Mouse (Mus musculus) cerebellum, postnatal 10 days (tissue): ENCODE measurements around the gene Ubald1.
A peak's percentile ranks its signal among the peaks of the same experiment; 100 is the strongest.

ENCODE experiments used
- DNase-seq, 2 experiments: peaks; one replicate each; pipeline ENCODE4 v3.0.0; 2021; ENCODE audit warnings: mixed read lengths in 2 of 2

The Ubald1 gene

DNA sequence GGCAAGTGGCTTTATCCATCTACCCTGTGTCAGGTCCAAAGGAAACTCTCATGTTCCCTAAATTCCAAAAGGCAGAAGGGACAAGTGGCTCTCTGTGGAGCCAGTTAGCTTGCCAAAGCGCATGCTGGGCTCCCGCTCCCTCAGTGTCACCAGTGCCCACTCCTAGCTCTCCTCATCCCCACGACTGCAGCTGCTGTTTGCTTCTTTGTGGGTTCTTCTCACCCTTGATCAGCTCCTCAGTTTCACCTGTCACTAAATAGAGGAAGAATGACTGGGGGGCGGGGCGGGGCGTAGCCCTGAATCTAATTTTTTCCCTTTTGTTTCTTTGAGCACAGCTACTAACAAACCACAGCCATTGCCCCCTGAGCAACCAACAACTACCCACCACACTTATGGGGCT, 18.8 kb upstream of the Ubald1 start:
- peak in 1 of 2 experiments; percentile 22 for DNase-seq

- DNase-seq: no peak
These were observed 17.1 kb upstream of the Ubald1 start for GRCm38 (mm10) chr16:4897146-4897730.

DNA sequence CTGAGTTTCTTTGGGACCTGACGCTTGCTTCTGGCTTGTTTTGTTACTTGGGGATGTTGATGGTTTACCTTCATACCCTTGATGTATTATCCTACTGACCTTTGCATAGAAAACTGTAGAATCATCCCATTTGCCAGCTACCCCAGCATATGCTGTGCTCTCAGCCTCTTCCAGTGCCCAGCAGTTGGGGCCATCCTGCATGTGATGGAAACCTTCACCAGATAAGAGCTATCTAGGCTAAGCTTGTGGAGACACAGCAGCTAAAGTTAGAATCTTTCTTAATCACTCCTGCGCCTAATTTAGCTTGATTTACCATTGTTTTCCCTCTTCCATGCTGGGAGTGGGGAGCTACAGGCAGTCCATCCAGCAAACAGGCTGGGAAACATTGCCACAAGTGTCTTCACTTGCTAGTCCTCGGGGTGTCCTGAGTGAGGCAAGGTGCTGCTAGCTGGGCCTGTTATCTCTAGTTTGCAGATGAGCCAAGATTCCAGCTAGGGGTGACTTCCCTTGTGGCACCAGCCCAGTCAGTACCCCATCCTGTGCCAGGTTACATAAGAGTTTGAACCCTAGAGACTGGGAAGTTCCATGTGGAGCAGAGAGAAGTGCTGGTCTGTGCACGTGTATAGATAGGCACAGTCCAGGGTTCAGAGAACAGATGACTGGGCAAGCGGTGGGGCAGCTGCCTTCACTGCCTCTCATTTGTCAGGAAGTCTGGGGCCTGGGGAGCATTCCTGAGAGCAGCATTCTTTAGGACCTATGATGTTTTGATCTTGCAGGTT, 16.3 kb upstream of the Ubald1 start:
- DNase-seq: no peak

DNA sequence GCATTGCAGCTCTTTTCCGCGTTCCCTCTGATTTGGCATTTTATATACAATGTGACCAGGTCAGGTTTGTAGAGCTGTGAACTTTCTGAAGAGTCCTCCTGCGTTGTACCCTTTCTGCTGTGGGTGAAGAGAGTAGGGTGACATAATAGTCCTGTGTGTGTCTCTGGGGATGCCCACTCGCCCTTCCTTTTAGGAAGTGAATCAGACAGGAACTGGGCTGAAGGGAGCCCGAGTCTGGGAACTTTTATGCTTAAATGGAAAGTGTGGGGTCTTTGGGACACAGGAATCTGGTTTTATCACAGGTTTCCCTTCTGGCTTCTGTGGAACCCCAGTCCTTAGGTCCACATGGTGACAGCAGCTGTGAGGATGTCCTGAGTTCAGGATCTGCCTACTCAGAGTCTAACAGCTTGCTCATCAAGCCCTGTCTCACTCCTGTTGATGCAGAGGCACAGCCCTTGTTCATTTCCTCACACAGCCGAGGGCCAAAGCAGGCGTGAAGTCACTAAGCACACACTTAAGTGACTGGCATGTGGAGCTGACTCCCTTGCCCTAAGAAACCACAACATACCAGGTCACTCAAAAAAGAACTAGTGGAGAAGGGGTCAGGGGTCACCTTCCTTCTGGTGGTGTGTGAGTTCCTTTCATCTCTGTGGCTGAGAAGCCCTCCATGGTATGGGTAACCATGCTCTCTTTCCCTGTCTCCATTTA, 14.2 kb upstream of the Ubald1 start:
- no peak for DNase-seq

DNA sequence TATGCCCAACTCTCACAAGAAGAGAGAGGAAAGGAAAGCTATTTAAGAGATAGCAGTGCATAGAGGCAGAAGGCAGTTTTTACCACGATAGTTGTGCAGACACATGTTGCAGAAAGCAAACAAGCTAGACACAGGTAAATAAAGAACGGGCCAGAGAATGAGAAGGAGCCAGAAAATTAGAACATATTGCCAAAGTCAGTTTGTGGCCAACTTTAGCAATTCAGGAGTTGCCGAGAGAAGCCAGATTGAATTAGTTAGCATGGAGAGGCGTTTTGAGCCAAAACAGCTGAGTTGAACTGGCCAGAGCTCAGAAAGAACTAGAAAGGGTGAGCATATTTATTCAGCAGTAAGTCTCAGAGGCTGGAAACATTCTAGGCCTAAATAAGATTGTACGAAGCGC, 12.1 kb upstream of the Ubald1 start:
- DNase-seq: no peak

DNA sequence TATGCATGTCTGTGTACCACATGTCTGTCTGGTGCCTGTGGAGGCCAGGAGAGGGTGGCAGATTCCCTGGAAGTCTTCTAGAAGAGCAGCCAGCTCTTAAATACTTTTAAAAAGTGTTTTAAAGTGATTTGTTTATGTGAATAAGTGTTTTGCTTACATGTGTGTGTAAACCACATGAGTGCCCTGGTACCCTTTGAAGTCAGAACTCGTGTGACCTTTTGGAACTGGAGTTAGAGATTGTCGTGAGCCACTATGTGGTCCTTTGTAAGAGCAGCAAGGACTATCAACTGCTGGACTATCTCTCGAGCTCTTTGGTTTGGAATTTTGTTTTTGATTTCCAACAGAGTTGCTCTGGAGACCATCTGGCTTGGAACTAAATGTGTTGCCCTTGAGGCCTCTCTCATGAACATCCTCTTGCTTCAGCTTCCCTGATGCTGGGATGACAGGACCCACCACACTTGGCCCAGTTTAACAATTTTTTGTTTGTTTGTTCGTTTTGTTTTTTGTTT, 10.1 kb upstream of the Ubald1 start:
- no peak for DNase-seq

DNA sequence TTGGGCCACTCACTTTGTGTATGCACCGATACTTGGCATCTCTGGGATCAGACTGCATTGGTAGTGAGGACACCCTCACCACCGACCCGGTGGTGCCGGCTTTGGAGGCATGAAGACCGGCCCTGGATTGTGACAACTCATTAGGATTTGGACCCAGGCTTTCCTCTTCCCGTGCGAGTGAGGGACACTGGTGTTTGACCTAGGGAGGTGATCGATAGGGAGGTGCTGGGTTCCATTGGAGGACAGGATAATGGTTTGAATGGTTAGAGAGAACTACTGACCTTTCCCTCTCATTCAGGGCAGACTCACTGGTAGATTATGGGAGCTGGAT, 6.5 kb upstream of the Ubald1 start:
- no peak for DNase-seq

- DNase-seq: peak; percentile 94 to 96
These were observed 5.9 kb upstream of the Ubald1 start, which contains the start of gene Mgrn1 for GRCm38 (mm10) chr16:4885760-4886689. Mgrn1 (plus strand) TSS chr16:4886249.

DNA sequence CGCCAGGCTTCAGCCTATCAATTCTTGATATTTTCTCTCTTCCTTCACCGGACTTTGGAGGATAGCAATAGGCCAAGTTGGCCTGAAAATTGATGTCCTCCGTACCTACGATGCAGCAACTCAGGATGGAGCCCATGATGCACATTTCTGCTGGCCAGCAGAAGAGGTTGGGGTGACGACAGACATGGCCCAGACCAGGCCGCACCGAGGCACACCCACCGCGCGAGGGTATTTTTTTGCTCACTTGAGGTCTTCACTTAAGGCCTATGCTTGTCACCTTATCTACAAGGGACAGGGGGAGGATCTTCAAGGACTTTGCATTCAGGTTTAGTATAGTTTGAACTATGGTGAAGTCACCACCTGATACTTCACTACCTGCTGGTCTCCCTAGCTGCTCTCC, 4.8 kb upstream of the Ubald1 start:
- DNase-seq: no peak

DNA sequence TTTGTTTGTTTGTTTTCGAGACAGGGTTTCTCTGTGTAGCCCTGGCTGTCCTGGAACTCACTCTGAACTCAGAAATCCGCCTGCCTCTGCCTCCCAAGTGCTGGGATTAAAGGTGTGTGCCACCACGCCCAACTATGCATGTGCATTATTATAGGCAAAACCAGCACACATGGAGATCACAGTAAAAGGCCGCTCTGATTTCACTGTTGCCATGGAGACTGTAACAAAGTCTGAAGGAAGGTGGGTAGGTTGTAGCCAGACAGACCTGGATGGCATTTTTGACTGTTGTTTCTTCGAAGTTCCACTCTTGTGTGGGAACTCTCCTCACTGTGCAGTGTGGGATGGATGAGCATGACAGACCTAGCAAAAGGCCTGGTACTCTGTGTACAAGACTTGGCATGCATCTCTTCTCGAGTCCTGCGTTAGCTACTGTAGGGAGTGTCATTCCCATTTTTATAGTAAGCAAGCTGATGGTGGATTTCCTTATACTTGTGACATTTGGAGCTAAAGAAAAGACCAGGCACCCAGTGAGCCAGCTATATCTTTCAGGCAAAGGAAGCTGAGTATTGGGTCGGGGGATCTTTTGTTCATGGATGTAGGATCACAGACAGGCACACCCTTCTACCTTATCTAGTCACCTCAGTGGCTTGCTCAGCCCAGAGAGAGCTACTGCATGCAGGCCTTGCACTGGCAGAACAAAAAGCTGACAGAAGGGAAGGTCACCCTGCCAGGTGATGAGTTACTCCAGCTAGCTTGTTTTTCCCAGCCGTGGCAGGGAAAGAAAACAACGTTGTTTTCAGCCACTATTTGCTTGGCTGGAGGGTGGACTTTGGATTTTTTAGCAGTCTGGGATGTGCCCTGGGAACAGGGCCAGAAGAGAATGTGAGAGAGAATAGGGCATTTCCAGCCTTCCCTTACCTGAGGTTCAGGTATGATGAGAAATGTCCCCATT, 1.6 kb upstream of the Ubald1 start:
- DNase-seq: peak in 1 of 2 experiments; percentile 42

GRCm38 (mm10) chr16:4879708-4880124, 399 bp downstream of the Ubald1 start:
- DNase-seq: peak; percentile 93 to 95

- peak; percentile 78 to 79 for DNase-seq
These were observed 911 bp downstream of the Ubald1 start for GRCm38 (mm10) chr16:4879101-4879707.

DNA sequence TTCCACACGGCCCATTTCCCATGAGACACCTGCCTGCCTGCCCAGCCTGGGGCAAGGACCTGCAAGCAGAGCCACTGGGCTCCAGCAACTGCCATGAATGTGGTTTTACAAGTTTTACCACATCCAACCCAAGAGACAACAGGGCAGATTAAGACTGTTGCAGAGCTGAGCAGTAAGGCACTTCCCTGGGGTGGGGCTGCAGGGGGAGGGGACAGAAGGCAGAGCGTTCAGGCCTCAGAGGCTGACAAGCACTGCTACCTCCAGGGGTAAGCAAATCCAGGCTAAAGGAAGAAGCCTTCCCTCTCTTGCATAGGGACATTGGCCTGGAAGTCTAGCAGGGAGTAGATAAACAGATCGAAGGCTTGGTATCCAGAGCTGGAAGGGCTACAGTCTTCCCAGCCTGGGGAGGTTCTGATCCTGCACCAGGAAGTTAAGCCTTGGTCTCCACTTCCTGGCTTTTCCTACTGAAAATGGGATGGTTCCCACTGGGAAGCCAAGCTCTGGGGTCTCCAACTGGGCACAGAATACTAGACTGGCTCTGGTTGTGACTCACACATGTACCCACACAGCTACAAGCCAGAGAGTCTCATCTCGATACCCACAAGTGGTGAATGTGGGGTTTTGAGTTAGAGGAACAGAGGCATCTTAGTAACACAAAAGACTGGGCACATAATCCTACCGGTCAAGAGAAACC, 1.8 kb downstream of the Ubald1 start:
- DNase-seq: peak; percentile 25 to 41

DNA sequence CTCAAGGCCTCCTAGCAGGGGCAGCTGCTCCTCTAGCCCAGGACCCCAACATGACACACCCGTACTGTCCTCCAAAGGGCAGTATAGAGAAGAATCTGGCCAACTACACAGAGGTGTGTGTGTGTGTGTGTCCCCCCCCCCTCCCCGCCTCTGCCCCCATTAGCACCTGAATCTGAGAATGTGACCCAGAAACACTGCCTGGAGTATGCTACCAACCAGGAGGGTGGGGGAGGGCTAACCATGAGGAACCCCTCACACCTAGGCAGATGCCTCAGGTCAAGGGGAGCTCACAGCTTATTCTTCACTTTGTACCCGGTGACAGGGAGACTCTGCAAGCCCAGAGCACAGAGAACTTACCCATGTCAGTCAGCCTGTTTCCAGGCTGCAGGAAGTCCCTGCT, 2.4 kb downstream of the Ubald1 start:
- no peak for DNase-seq

DNA sequence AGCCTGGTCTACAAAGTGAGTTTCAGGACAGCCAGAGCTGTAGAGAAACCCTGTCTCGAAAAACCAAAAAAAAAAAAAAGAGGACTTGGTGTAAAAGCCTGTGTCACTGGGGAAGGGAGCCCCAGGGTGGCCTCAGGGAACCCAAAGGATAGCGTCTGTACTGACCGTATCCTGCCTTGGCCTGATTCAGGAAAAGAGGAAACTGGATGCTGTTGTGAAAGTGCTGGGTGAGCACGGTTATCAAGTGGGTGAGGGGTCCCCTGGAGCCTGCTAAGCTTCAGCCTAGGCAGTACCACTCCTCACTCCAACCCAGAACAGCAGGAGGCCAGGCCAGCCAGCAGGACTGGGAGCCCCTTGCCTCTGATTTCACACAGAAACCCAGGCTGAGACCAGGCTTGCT, 2.9 kb downstream of the Ubald1 start:
- DNase-seq: peak; percentile 32 to 40

DNA sequence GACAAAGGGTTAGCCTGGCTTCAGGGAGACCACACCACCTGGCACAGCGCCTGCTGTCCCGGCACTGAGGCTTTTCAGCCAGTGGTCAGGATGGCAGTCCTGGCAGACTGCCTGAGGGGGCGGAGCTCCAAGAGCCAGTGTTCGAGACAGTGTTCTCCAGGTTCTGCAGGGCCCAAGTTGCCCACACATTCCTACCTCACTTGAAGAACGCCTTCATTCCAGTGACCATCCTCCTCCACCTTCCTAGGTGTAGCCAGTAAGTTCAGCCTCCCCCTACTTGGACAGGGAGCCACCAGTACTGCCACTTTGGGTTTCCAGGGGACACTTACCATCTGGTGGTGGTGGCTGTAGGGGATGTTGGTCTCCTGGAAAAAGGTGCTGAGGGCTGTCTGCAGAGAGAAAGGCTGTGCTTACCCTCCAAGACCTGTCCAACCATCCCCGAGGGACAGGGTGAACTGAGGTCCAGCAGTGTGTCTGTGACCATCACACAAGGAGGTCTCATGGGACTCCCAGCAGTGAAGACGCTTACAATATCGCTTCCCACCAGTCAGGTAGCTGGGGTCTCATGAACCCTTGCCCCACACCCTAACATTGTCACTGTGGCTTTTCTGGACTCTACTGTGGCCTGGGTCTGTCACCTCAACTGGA, 4.0 kb downstream of the Ubald1 start:
- peak; percentile 88 to 89 for DNase-seq

GRCm38 (mm10) chr16:4875198-4876032, 4.7 kb downstream of the Ubald1 start:
- DNase-seq: peak; percentile 37 to 39

DNA sequence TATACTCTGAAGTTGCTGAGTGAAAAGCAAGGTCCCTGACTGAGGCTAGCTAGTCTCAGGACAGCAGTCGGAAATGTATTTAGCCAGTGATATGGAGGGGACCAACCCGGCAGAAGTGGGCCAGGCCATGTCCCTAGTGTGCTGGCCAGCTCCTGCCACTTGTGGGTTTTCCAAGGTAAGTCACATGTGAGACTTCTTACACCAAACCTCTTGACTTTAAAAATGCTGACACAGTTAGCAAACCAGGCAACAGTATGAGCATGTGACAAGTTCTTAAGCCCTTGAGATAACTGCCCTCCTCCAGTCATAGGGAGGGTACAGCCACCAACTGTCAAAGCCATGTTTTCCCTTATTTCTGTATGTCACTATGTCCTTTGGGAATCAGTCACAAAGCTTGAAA, 8.2 kb downstream of the Ubald1 start:
- DNase-seq: no peak

DNA sequence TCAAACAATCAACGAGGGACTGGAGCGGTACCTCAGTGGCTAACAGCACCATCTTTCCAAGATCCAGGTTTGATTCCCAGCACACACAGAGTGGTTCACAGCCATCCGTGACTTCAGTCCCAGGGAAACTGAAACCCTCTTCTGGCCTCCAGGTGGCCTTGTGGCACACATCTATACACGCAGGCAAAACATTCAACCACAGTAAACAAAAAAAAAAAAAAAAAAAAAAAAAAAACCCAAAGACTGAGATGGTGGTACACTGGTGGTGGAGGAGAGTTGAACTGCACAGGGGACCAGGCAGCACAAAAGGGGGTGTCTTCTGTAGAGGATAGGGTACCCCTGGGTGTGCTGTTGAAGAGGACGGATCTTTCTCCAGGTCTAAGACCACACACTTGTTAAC, 9.6 kb downstream of the Ubald1 start:
- DNase-seq: no peak
